ENCODE assay signal across 28 mouse cellular contexts in genomic region chr19:20555365-20555764, GRCm38 (mm10).
"Had no signal": no experiment of that assay in that cellular context is flagged by ENCODE, and none has a peak within 500 bp of the region (broad histone marks: within the 10 kb centered on the region; RNA-seq: fewer than 3 reads in every experiment).

No protein-coding gene starts in this region.

- H3K27me3 ChIP-seq: embryonic facial prominence, embryonic 12.5 days; embryonic facial prominence, embryonic 13.5 days; embryonic facial prominence, embryonic 15.5 days; forebrain, embryonic 12.5 days; forebrain, embryonic 13.5 days; forebrain, embryonic 15.5 days had no signal

- H3K9me3 ChIP-seq: embryonic facial prominence, embryonic 10.5 days; embryonic facial prominence, embryonic 12.5 days; embryonic facial prominence, embryonic 13.5 days; embryonic facial prominence, embryonic 15.5 days; forebrain, embryonic 10.5 days; forebrain, embryonic 12.5 days; forebrain, embryonic 13.5 days; forebrain, embryonic 15.5 days had no signal

- H3K27ac ChIP-seq: embryonic facial prominence, embryonic 10.5 days; embryonic facial prominence, embryonic 12.5 days; embryonic facial prominence, embryonic 13.5 days; embryonic facial prominence, embryonic 15.5 days; forebrain, embryonic 10.5 days; forebrain, embryonic 12.5 days; forebrain, embryonic 13.5 days; forebrain, embryonic 15.5 days; gastrocnemius, adult 2 months had no signal

- H3K4me2 ChIP-seq: embryonic facial prominence, embryonic 12.5 days; embryonic facial prominence, embryonic 13.5 days; embryonic facial prominence, embryonic 15.5 days; forebrain, embryonic 12.5 days; forebrain, embryonic 13.5 days; forebrain, embryonic 15.5 days had no signal

- H3K4me1 ChIP-seq: embryonic facial prominence, embryonic 10.5 days; embryonic facial prominence, embryonic 12.5 days; embryonic facial prominence, embryonic 13.5 days; embryonic facial prominence, embryonic 15.5 days; forebrain, embryonic 10.5 days; forebrain, embryonic 12.5 days; forebrain, embryonic 13.5 days; forebrain, embryonic 15.5 days had no signal

- H3K4me3 ChIP-seq: embryonic facial prominence, embryonic 10.5 days; embryonic facial prominence, embryonic 12.5 days; embryonic facial prominence, embryonic 13.5 days; embryonic facial prominence, embryonic 15.5 days; erythroblast, embryonic 14.5 days; forebrain, embryonic 10.5 days; forebrain, embryonic 12.5 days; forebrain, embryonic 13.5 days; forebrain, embryonic 15.5 days; gastrocnemius, adult 2 months had no signal

- DNase-seq: cerebellum, adult 2 months; cerebellum, adult 8-10 months; cerebellum, adult 9-10 months; cerebellum, adult 9-11 months; cerebellum, postnatal 10 days; cerebellum, postnatal 14 days; cerebellum, postnatal 25 days; cerebellum, postnatal 36 days; embryo, embryonic 11 days; forebrain, postnatal 0 days; gastrocnemius, adult 2 months; gastrocnemius, postnatal 10 days; gastrocnemius, postnatal 14 days; gastrocnemius, postnatal 25 days; gastrocnemius, postnatal 36 days; heart, adult 11 months; heart, adult 18-20 months had no signal

- H3K9ac ChIP-seq: embryonic facial prominence, embryonic 12.5 days; embryonic facial prominence, embryonic 13.5 days; embryonic facial prominence, embryonic 15.5 days; forebrain, embryonic 12.5 days; forebrain, embryonic 13.5 days; forebrain, embryonic 15.5 days; forebrain, postnatal 0 days had no signal

- ATAC-seq: forebrain, embryonic 13.5 days; forebrain, embryonic 14.5 days; forebrain, embryonic 15.5 days; forebrain, embryonic 16.5 days; forebrain, postnatal 0 days had no signal

- H3K36me3 ChIP-seq: embryonic facial prominence, embryonic 10.5 days; embryonic facial prominence, embryonic 12.5 days; embryonic facial prominence, embryonic 13.5 days; embryonic facial prominence, embryonic 15.5 days; forebrain, embryonic 10.5 days; forebrain, embryonic 12.5 days; forebrain, embryonic 15.5 days had no signal
